In genomic region chr3:135037383-135037782, GRCm38 (mm10) we compare ENCODE assay signal across 24 mouse cellular contexts.
A peak's percentile ranks its signal among the peaks of the same experiment; 100 is the strongest.
DNase-seq lines count a peak whose midpoint lies in the region; ATAC-seq lines count a peak whose summit lies in the region.
"Had no signal": no experiment of that assay in that cellular context is flagged by ENCODE, and none has a peak within 500 bp of the region (broad histone marks: within the 10 kb centered on the region; RNA-seq: fewer than 3 reads in every experiment).

No protein-coding gene starts in this region.

- no peaks in the 10 kb centered on the region for H3K36me3 ChIP-seq in forebrain, embryonic 11.5 days (ENCODE audit: control insufficient read depth, insufficient read depth, low read length)
- H3K36me3 ChIP-seq in forebrain, embryonic 10.5 days (replicated peaks), result no peaks in the 10 kb centered on the region
- no peaks in the 10 kb centered on the region for H3K36me3 ChIP-seq in kidney, embryonic 14.5 days (ENCODE audit: control insufficient read depth, insufficient read depth, low read length)
- H3K36me3 ChIP-seq in midbrain, embryonic 12.5 days, result no peaks in the 10 kb centered on the region
- H3K36me3 ChIP-seq in midbrain, embryonic 14.5 days (ENCODE audit: control insufficient read depth, insufficient read depth, low read length), result no peaks in the 10 kb centered on the region
- H3K36me3 ChIP-seq: embryonic facial prominence, embryonic 10.5 days; G1E; heart, embryonic 15.5 days; hindbrain, embryonic 13.5 days had no signal

- H3K4me2 ChIP-seq in forebrain, embryonic 11.5 days (ENCODE audit: low read depth, low read length, severe bottlenecking), result no peak overlapping the region
- no peak overlapping the region for H3K4me2 ChIP-seq in kidney, embryonic 14.5 days (replicated peaks; ENCODE audit: low read depth, low read length)
- H3K4me2 ChIP-seq in midbrain, embryonic 12.5 days (replicated peaks), result no peak overlapping the region
- H3K4me2 ChIP-seq in midbrain, embryonic 14.5 days (ENCODE audit: low read length), result no peak overlapping the region
- H3K4me2 ChIP-seq: heart, embryonic 11.5 days; heart, embryonic 15.5 days; hindbrain, embryonic 13.5 days had no signal

- 0 out of 2 replicates have a peak, but pooled peaks have one; percentile 26 for ATAC-seq in forebrain, embryonic 11.5 days (replicated peaks; ENCODE audit: low FRiP score)
- ATAC-seq in kidney, embryonic 14.5 days (ENCODE audit: low FRiP score, low TSS enrichment), result peak; percentile 53; the same call in 1 of the 2 replicates
- peak; percentile 57; the same call in 1 of the 2 replicates for ATAC-seq in midbrain, embryonic 12.5 days (ENCODE audit: low FRiP score, low read depth)
- no peak for ATAC-seq in midbrain, embryonic 14.5 days (ENCODE audit: low FRiP score, low TSS enrichment)
- ATAC-seq: CD4-positive, CD25-positive, alpha-beta regulatory T cell, adult 4 months; forebrain, postnatal 0 days had no signal

- no peak overlapping the region for H3K4me3 ChIP-seq in forebrain, embryonic 11.5 days (ENCODE audit: low read depth, low read length)
- H3K4me3 ChIP-seq in forebrain, embryonic 10.5 days, result no peak overlapping the region
- no peak overlapping the region for H3K4me3 ChIP-seq in kidney, embryonic 14.5 days (ENCODE audit: low read length)
- no peak overlapping the region for H3K4me3 ChIP-seq in midbrain, embryonic 12.5 days
- no peak overlapping the region for H3K4me3 ChIP-seq in midbrain, embryonic 14.5 days (replicated peaks; ENCODE audit: low read depth, low read length)
- H3K4me3 ChIP-seq: embryonic facial prominence, embryonic 10.5 days; heart, adult 2 months; heart, embryonic 15.5 days; hindbrain, embryonic 13.5 days had no signal

- DNase-seq in forebrain, embryonic 11.5 days (ENCODE audit: low spot score), result no peak
- no peak for DNase-seq in forebrain, embryonic 10.5 days (ENCODE audit: extremely low spot score, low spot score)
- no peak for DNase-seq in kidney, adult 8-10 months
- DNase-seq in midbrain, embryonic 14.5 days, result no peak
- DNase-seq in retina, postnatal 1 day, result peak; percentile 58
- DNase-seq in left cerebral cortex, postnatal 4 days, result no peak
- DNase-seq: adrenal gland, adult 8-10 months; adrenal gland, postnatal 36 days; B cell, adult 2 months; cerebellum, adult 11-12 months; cerebellum, adult 9-11 months; cerebellum, postnatal 36 days; forebrain, postnatal 0 days; gastrocnemius, postnatal 14 days; heart, adult 2 months; heart, postnatal 14 days had no signal

- no peak overlapping the region for H3K27ac ChIP-seq in forebrain, embryonic 11.5 days (ENCODE audit: low read depth, low read length)
- H3K27ac ChIP-seq in forebrain, embryonic 10.5 days, result no peak overlapping the region
- H3K27ac ChIP-seq in kidney, embryonic 14.5 days (ENCODE audit: low read depth, low read length), result no peak overlapping the region
- H3K27ac ChIP-seq in midbrain, embryonic 12.5 days (replicated peaks), result no peak overlapping the region
- H3K27ac ChIP-seq in midbrain, embryonic 14.5 days (replicated peaks; ENCODE audit: low read depth, low read length), result no peak overlapping the region
- H3K27ac ChIP-seq: embryonic facial prominence, embryonic 10.5 days; heart, adult 2 months; heart, embryonic 15.5 days; hindbrain, embryonic 13.5 days had no signal

- H3K4me1 ChIP-seq in forebrain, embryonic 11.5 days (replicated peaks; ENCODE audit: control insufficient read depth, insufficient read depth, low read length), result no peaks in the 10 kb centered on the region
- peaks cover 5% of the 10 kb centered on the region; the same call in 1 of the 2 replicates for H3K4me1 ChIP-seq in forebrain, embryonic 10.5 days
- H3K4me1 ChIP-seq in kidney, embryonic 14.5 days (ENCODE audit: control insufficient read depth, insufficient read depth, low read length), result peaks cover 3% of the 10 kb centered on the region; the same call in 1 of the 2 replicates
- H3K4me1 ChIP-seq in midbrain, embryonic 12.5 days, result 0 out of 2 replicates have a peak, but pooled peaks cover 2% of the 10 kb centered on the region
- H3K4me1 ChIP-seq in midbrain, embryonic 14.5 days (ENCODE audit: control insufficient read depth, insufficient read depth, low read length), result no peaks in the 10 kb centered on the region
- H3K4me1 ChIP-seq: heart, embryonic 15.5 days had no signal

- H3K9ac ChIP-seq in forebrain, embryonic 11.5 days (ENCODE audit: low read length), result no peak overlapping the region
- H3K9ac ChIP-seq in kidney, embryonic 14.5 days (ENCODE audit: low read depth, low read length), result no peak overlapping the region
- H3K9ac ChIP-seq in midbrain, embryonic 12.5 days (replicated peaks), result no peak overlapping the region
- H3K9ac ChIP-seq in midbrain, embryonic 14.5 days (replicated peaks; ENCODE audit: low read length), result no peak overlapping the region
- H3K9ac ChIP-seq: forebrain, postnatal 0 days; heart, embryonic 15.5 days; hindbrain, embryonic 13.5 days had no signal

- intact Hi-C loops in left cerebral cortex, postnatal 4 days (cut with DNase I), result no loop called here

- H3K9me3 ChIP-seq in forebrain, embryonic 11.5 days (ENCODE audit: control insufficient read depth, low read length), result no peaks in the 10 kb centered on the region
- no peaks in the 10 kb centered on the region for H3K9me3 ChIP-seq in forebrain, embryonic 10.5 days
- H3K9me3 ChIP-seq in kidney, embryonic 14.5 days (ENCODE audit: control insufficient read depth, low read length), result no peaks in the 10 kb centered on the region
- no peaks in the 10 kb centered on the region for H3K9me3 ChIP-seq in midbrain, embryonic 12.5 days
- no peaks in the 10 kb centered on the region for H3K9me3 ChIP-seq in midbrain, embryonic 14.5 days (ENCODE audit: control insufficient read depth, low read length)
- H3K9me3 ChIP-seq: embryonic facial prominence, embryonic 10.5 days; G1E; heart, embryonic 15.5 days; hindbrain, embryonic 13.5 days had no signal

- H3K27me3 ChIP-seq in forebrain, embryonic 11.5 days (ENCODE audit: control insufficient read depth, insufficient read depth, low read length), result no peaks in the 10 kb centered on the region
- no peaks in the 10 kb centered on the region for H3K27me3 ChIP-seq in forebrain, embryonic 10.5 days (ENCODE audit: poor library complexity, severe bottlenecking)
- no peaks in the 10 kb centered on the region for H3K27me3 ChIP-seq in kidney, embryonic 14.5 days (ENCODE audit: control insufficient read depth, insufficient read depth, low read length)
- no peaks in the 10 kb centered on the region for H3K27me3 ChIP-seq in midbrain, embryonic 12.5 days
- no peaks in the 10 kb centered on the region for H3K27me3 ChIP-seq in midbrain, embryonic 14.5 days (ENCODE audit: control insufficient read depth, insufficient read depth, low read length)
- H3K27me3 ChIP-seq: heart, embryonic 15.5 days; hindbrain, embryonic 13.5 days had no signal

- 21% methylated on average over 1 of the region's 1 CpGs for WGBS in forebrain, embryonic 11.5 days
- WGBS in forebrain, embryonic 10.5 days, result 27% methylated on average over 1 of the region's 1 CpGs
- WGBS in kidney, embryonic 14.5 days, result 38% methylated on average over 1 of the region's 1 CpGs
- 41% methylated on average over 1 of the region's 1 CpGs for WGBS in midbrain, embryonic 12.5 days
- 35% methylated on average over 1 of the region's 1 CpGs for WGBS in midbrain, embryonic 14.5 days
